Mouse (Mus musculus): ENCODE results near the gene 3110040M04Rik.
A peak's percentile ranks its signal among the peaks of the same experiment; 100 is the strongest.

Gene 3110040M04Rik

GRCm38 (mm10) chr1:151236141-151236930, 32.4 kb downstream of the 3110040M04Rik start:
- DNase-seq = no peak

GRCm38 (mm10) chr1:151237780-151238179, 33.9 kb downstream of the 3110040M04Rik start:
- DNase-seq = no peak

GRCm38 (mm10) chr1:151243332-151243731, 39.4 kb downstream of the 3110040M04Rik start:
- no peak for DNase-seq

GRCm38 (mm10) chr1:151244013-151244412, 40.1 kb downstream of the 3110040M04Rik start:
- no peak for DNase-seq

- no peak for DNase-seq
Measured at GRCm38 (mm10) chr1:151244761-151245160, 40.8 kb downstream of the 3110040M04Rik start.

- no peak for DNase-seq
Measured at GRCm38 (mm10) chr1:151245165-151245564, 41.2 kb downstream of the 3110040M04Rik start.

- DNase-seq = no peak
Measured at GRCm38 (mm10) chr1:151245846-151246245, 41.9 kb downstream of the 3110040M04Rik start.

- no peak for DNase-seq
Measured at GRCm38 (mm10) chr1:151250109-151250508, 46.2 kb downstream of the 3110040M04Rik start.

GRCm38 (mm10) chr1:151250529-151251193, 46.7 kb downstream of the 3110040M04Rik start:
- peak; percentile 20 to 55 for DNase-seq

- no peak for DNase-seq
Measured at GRCm38 (mm10) chr1:151251194-151252010, 47.5 kb downstream of the 3110040M04Rik start.
